Mouse (Mus musculus) hindbrain, embryonic 10.5 days (tissue): ENCODE results near the gene Olfr1018. TPM values are rescaled to one million over a fixed set of nuclear protein-coding genes. Genes with fewer than 3 reads are reported as not detected.
A peak's percentile ranks its signal among the peaks of the same experiment; 100 is the strongest.

Experiments used
- DNase-seq: peaks from one replicate; pipeline ENCODE4 v3.0.0-alpha.2; 2017; ENCODE audit warnings: low spot score
- H3K27ac ChIP-seq: fragments of 300-500 bp; sonication (generic); 2 replicates; pipeline ENCODE4 v1.5.1; 2016; ENCODE audit warnings: mild to moderate bottlenecking, moderate library complexity
- H3K27me3 ChIP-seq: fragments of 300-500 bp; sonication (generic); 2 replicates; pipeline ENCODE4 v1.6.1; 2016; ENCODE audit warnings: mild to moderate bottlenecking; ENCODE audit not compliant: poor library complexity, insufficient read depth, severe bottlenecking
- H3K36me3 ChIP-seq: fragments of 300-500 bp; sonication (generic); 2 replicates; pipeline ENCODE4 v1.6.1; 2016; ENCODE audit warnings: mild to moderate bottlenecking, moderate library complexity
- H3K4me1 ChIP-seq: fragments of 300-500 bp; sonication (generic); replicated peaks from 2 replicates; pipeline ENCODE4 v1.6.1; 2016; ENCODE audit warnings: mild to moderate bottlenecking
- H3K4me3 ChIP-seq: fragments of 300-500 bp; sonication (generic); 2 replicates; pipeline ENCODE4 v1.5.1; 2016; ENCODE audit warnings: mild to moderate bottlenecking, moderate library complexity
- H3K9me3 ChIP-seq: fragments of 300-500 bp; sonication (generic); 2 replicates; pipeline ENCODE4 v1.6.1; 2016; ENCODE audit warnings: mild to moderate bottlenecking, moderate library complexity
- WGBS: fragments of 180-500 bp; shearing (Covaris S2); methylation state at CpG from one replicate; pipeline ENCODE4 v1.1.7; 2016; 5-methylcytosine and 5-hydroxymethylcytosine counted together
- polyA plus RNA-seq: library from polyadenylated mRNA; unstranded; fragments of >200 nt; fragmentation: Nextera tagmentation; extraction: Ambion mirVana; gene quantifications from 2 replicates; pipeline ENCODE4 v1.2.1, GENCODE M21; 2016

The Olfr1018 gene
- polyA plus RNA-seq = not detected in 2 replicates

DNA sequence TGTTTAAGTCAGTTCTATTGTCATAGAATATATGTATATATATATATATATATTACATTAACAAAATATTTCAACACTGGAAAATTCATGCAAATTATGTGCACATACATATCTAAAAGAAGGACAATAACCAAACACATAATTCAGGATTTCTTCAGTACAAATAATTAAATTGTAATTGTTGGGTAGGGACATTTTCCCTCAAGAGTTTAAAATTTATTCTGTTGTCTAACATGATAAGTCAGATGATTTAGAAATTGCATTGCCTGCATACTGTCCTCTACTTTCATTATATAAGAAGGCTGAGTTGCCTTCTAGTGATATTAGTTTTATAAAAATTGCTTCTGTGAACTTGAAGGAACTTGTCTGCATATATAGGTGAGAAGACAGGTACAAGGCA lies at the start of gene Olfr1018:
Olfr1018 (plus strand) TSS at position 301 of the 400 bp plus-strand sequence.
- H3K9me3 ChIP-seq = no peaks in the 10 kb centered on the region
- H3K36me3 ChIP-seq = no peaks in the 10 kb centered on the region
- no peak for DNase-seq
- no peak within 1 kb of the TSS for H3K27ac ChIP-seq
- no peaks in the 10 kb centered on the region for H3K27me3 ChIP-seq
- H3K4me1 ChIP-seq = no peaks in the 10 kb centered on the region
- no peak within 1 kb of the TSS for H3K4me3 ChIP-seq

DNA sequence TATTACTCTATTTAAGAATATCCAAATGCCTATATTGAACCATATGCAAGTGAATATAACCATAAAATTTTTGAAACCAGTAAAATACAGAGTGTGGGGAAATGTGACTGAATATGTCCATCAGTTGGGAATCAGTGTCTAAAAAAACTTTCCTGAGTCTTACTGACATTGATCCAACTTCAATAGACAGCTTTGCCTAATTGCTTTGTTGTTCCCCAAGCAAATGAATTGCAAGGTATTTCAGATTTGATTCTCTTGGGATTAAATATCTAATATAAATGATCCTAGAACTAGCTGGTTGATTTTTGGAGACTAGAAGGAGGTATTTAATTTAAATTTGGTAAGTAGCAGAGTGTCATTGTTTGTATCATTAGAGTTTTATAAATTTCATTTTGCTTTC lies 45.9 kb upstream of the Olfr1018 start, which contains the start of gene Olfr1014:
Olfr1014 (plus strand) TSS at position 301 of the 400 bp plus-strand sequence.
- no peak within 1 kb of the TSS for H3K27ac ChIP-seq
- no peak within 1 kb of the TSS for H3K4me3 ChIP-seq
- no peaks in the 10 kb centered on the region for H3K4me1 ChIP-seq
- H3K36me3 ChIP-seq = no peaks in the 10 kb centered on the region
- H3K27me3 ChIP-seq = no peaks in the 10 kb centered on the region
- DNase-seq = no peak
- H3K9me3 ChIP-seq = no peaks in the 10 kb centered on the region

DNA sequence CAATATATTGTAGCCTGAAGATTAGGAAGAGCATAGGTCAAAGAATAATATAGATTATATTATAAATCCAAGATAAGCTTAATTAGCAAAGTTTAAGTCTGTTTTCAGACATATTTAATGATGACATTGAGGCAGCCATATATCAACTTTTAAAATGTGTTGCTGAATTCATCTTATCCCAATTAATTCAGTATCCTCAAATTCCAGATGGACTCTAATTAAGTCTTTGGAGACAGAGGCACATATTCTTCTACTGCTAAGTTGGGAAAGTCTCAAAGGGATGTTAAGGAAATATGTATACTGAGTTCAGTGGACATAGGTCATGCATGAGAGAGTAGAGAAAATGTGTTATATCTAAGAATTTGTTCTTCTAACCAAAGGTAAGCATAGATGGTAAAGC lies 36.6 kb upstream of the Olfr1018 start, which contains the start of gene Olfr1015:
Olfr1015 (plus strand) TSS at position 301 of the 400 bp plus-strand sequence.
- Histone ChIP-seq H3K4me3 (no peak within 1 kb of the TSS), H3K27me3 (no peaks in the 10 kb centered on the region), H3K4me1 (no peaks in the 10 kb centered on the region), H3K36me3 (no peaks in the 10 kb centered on the region), H3K9me3 (no peaks in the 10 kb centered on the region), H3K27ac (no peak within 1 kb of the TSS)
- DNase-seq = no peak

DNA sequence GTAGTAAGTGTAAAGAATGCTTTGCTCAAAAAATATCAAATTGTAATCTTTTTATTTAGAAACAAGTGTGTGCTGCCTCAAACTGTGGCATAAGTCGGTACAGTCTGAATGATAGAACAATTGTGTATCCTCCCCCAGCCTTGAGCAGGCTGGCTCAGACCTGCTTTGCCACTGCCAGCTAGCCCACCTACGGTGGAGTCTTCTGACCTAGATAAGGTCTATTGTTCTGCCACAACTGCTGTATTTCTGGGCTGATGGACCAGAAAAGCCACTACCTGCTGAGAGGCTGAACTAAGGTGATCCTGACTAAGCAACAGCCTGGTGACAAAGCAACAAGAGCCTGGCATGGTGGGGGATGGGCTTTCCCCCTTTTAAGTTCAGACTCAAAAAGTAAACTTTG lies 25.9 kb upstream of the Olfr1018 start:
- Histone ChIP-seq H3K4me1 (peaks cover 4% of the 10 kb centered on the region; the same call in 1 of the 2 replicates), H3K27me3 (no peaks in the 10 kb centered on the region), H3K9me3 (peaks cover 5% of the 10 kb centered on the region; the same call in 1 of the 2 replicates), H3K4me3 (no peak overlapping the region), H3K27ac (no peak overlapping the region), H3K36me3 (no peaks in the 10 kb centered on the region)
- WGBS = 31% methylated on average over 2 of the region's 2 CpGs
- peak; percentile 4 for DNase-seq

DNA sequence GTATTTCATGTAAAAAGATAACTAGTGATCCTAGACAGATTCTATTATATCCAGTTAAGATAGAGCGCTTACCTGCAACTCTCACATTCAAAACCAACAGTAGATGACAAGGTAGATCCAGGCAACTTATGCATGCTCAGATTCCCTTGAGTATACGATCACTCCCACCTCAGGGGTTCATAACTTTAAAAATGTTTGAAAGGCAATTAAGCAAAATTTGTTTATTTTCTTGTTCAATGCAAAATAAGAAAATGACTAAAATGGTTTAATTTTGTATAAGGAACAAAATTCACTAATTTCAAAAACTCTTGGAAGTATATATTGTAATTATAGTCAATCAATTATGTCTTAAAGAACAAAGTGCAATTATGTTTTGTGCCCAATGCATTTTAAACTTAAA lies 15.8 kb upstream of the Olfr1018 start, which contains the start of gene Olfr1016:
Olfr1016 (minus strand) TSS at position 101 of the 400 bp plus-strand sequence.
- 94% methylated on average over 2 of the region's 2 CpGs for WGBS
- Histone ChIP-seq H3K36me3 (no peaks in the 10 kb centered on the region), H3K9me3 (no peaks in the 10 kb centered on the region), H3K4me1 (no peaks in the 10 kb centered on the region), H3K4me3 (no peak within 1 kb of the TSS), H3K27ac (no peak within 1 kb of the TSS), H3K27me3 (no peaks in the 10 kb centered on the region)
- no peak for DNase-seq

DNA sequence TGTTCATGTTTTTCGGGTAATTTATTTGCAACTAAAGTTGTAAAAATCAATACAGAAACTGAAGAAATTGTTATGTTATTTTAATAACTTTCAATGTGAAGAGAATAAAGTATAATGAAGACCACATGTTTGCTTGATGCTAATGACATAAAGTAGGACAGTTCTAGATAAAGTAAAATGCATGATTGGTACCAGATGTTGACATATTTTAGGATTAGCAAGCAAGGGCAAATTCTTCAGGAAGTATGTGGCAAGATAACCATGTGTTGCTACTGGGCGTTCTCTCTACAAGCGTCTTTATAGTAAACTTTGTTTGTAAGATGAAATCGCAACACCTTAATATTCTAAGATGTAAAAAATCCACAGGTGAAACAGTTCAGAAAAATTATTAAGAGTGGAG lies 13.8 kb upstream of the Olfr1018 start:
- Histone ChIP-seq H3K27me3 (no peaks in the 10 kb centered on the region), H3K4me3 (no peak overlapping the region), H3K4me1 (no peaks in the 10 kb centered on the region), H3K9me3 (no peaks in the 10 kb centered on the region), H3K36me3 (no peaks in the 10 kb centered on the region), H3K27ac (no peak overlapping the region)
- 77% methylated on average over 4 of the region's 4 CpGs for WGBS
- no peak for DNase-seq

DNA sequence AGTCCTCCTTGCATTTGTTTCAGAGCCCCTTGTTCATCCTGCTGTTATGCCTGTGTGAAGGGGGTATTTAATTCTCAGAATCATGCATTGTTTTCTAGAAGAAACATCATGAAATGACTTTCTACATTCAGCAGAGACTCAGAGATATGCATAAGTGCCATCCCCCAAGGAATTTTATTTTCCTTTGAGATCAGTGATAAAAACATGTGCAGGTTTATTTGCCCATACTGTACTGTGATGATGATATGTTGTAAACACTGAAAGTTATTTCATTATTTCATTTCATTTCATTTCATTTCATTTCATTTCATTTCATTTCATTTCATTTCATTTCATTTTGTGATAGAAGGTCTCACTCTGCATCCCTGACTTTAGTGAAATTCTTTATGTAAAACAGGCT lies 27.1 kb downstream of the Olfr1018 start, which contains the start of gene Olfr1019:
Olfr1019 (minus strand) TSS at position 101 of the 400 bp plus-strand sequence.
- Histone ChIP-seq H3K27me3 (no peaks in the 10 kb centered on the region), H3K4me1 (no peaks in the 10 kb centered on the region), H3K4me3 (no peak within 1 kb of the TSS), H3K9me3 (no peaks in the 10 kb centered on the region), H3K36me3 (no peaks in the 10 kb centered on the region), H3K27ac (no peak within 1 kb of the TSS)
- no peak for DNase-seq

DNA sequence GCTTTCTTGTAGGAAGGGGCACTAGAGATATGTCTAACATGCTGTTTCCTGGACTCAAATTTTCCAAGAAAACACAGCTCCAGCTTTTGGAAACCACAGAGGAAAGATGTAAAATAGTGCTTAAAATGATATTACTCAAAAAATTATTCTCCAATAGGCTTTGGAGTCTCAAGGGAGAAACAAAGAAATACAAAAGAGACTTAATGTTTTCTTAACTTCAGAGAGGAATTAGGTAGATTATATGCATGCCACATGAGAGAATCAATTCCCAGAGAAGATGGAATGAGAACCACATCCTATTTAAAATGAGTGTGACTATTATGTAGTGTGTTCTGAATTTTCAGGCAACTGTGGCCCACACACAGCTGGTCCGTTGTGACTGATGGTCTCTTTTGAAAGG lies 28.5 kb downstream of the Olfr1018 start, which contains the start of gene Olfr1020:
Olfr1020 (plus strand) TSS at position 301 of the 400 bp plus-strand sequence.
- 72% methylated on average over 1 of the region's 1 CpGs for WGBS
- H3K36me3 ChIP-seq = no peaks in the 10 kb centered on the region

DNA sequence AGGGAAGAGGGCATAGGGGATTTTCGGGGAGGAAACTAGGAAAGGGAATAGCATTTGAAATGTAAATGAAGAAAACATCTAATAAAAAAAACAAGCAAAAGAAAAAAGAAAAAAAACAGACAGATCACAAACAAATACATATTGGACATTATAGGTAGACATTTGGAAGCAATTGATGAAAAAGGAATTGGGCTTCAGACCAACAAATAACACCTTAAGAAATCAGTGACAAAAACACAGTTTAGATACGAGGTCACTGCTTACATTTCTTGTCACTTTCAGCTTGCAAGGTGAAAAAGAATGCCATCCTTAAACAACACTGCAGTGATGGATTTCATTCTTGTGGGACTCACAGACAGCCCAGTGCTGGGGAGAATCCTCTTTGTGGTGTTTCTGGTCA lies 50.0 kb downstream of the Olfr1018 start, which contains the start of gene Olfr1022:
Olfr1022 (plus strand) TSS at position 301 of the 400 bp plus-strand sequence.
- Histone ChIP-seq H3K27ac (no peak within 1 kb of the TSS), H3K4me1 (no peaks in the 10 kb centered on the region), H3K27me3 (no peaks in the 10 kb centered on the region), H3K9me3 (no peaks in the 10 kb centered on the region), H3K4me3 (no peak within 1 kb of the TSS), H3K36me3 (no peaks in the 10 kb centered on the region)
- WGBS = 66% methylated on average over 2 of the region's 2 CpGs
- DNase-seq = no peak

More for the DNA sequence above, 28.5 kb downstream of the Olfr1018 start, which contains the start of gene Olfr1020:
- H3K4me3 ChIP-seq = no peak within 1 kb of the TSS
- H3K4me1 ChIP-seq = no peaks in the 10 kb centered on the region
- H3K27ac ChIP-seq = no peak within 1 kb of the TSS
- no peaks in the 10 kb centered on the region for H3K27me3 ChIP-seq
- no peaks in the 10 kb centered on the region for H3K9me3 ChIP-seq
- no peak for DNase-seq

Other genes with a start within 250 kb of the Olfr1018 start
- not detected in 2 replicates for gene Olfr996, start 239.3 kb upstream of the Olfr1018 start, polyA plus RNA-seq
- not detected in 2 replicates for gene Olfr998, start 229.5 kb upstream of the Olfr1018 start, polyA plus RNA-seq
- gene Olfr1000, start 206.6 kb upstream of the Olfr1018 start, polyA plus RNA-seq = not detected in 2 replicates
- gene Olfr1002, start 167.8 kb upstream of the Olfr1018 start, polyA plus RNA-seq = not detected in 2 replicates
- not detected in 2 replicates for gene Olfr154, start 154.0 kb upstream of the Olfr1018 start, polyA plus RNA-seq
- not detected in 2 replicates for gene Olfr1006, start 139.7 kb upstream of the Olfr1018 start, polyA plus RNA-seq
- gene Olfr1008, start 129.0 kb upstream of the Olfr1018 start, polyA plus RNA-seq = not detected in 2 replicates
- gene Olfr1009, start 103.1 kb upstream of the Olfr1018 start, polyA plus RNA-seq = not detected in 2 replicates
- not detected in 2 replicates for gene Olfr1012, start 55.7 kb upstream of the Olfr1018 start, polyA plus RNA-seq
- not detected in 2 replicates for gene Olfr1013, start 51.4 kb upstream of the Olfr1018 start, polyA plus RNA-seq
- not detected in 2 replicates for gene Olfr1014, start 45.8 kb upstream of the Olfr1018 start, polyA plus RNA-seq
- gene Olfr1015, start 36.5 kb upstream of the Olfr1018 start, polyA plus RNA-seq = not detected in 2 replicates
- gene Olfr1016, start 15.9 kb upstream of the Olfr1018 start, polyA plus RNA-seq = not detected in 2 replicates
- gene Olfr1019, start 27.0 kb downstream of the Olfr1018 start, polyA plus RNA-seq = not detected in 2 replicates
- gene Olfr1020, start 28.6 kb downstream of the Olfr1018 start, polyA plus RNA-seq = not detected in 2 replicates
- not detected in 2 replicates for gene Olfr1022, start 50.1 kb downstream of the Olfr1018 start, polyA plus RNA-seq
- gene Olfr1023, start 67.2 kb downstream of the Olfr1018 start, polyA plus RNA-seq = not detected in 2 replicates
- gene Olfr1024, start 86.6 kb downstream of the Olfr1018 start, polyA plus RNA-seq = not detected in 2 replicates
- gene Olfr1025-ps1, start 96.7 kb downstream of the Olfr1018 start, polyA plus RNA-seq = not detected in 2 replicates
- not detected in 2 replicates for gene Olfr1026, start 103.1 kb downstream of the Olfr1018 start, polyA plus RNA-seq
- gene Olfr1028, start 132.0 kb downstream of the Olfr1018 start, polyA plus RNA-seq = not detected in 2 replicates
- gene Olfr1029, start 155.4 kb downstream of the Olfr1018 start, polyA plus RNA-seq = not detected in 2 replicates
- gene Olfr1030, start 160.8 kb downstream of the Olfr1018 start, polyA plus RNA-seq = not detected in 2 replicates
- not detected in 2 replicates for gene Olfr1031, start 171.8 kb downstream of the Olfr1018 start, polyA plus RNA-seq
- not detected in 2 replicates for gene Olfr1032, start 187.1 kb downstream of the Olfr1018 start, polyA plus RNA-seq
- not detected in 2 replicates for gene Olfr1033, start 202.2 kb downstream of the Olfr1018 start, polyA plus RNA-seq
- gene Olfr1034, start 227.4 kb downstream of the Olfr1018 start, polyA plus RNA-seq = not detected in 2 replicates